Mouse (Mus musculus) erythroid progenitor cell, adult 5-6 weeks (primary cell): Measurements from ENCODE around the gene Vnn3. TPM values are rescaled to one million over a fixed set of nuclear protein-coding genes. Genes with fewer than 3 reads are reported as not detected.

Experiments
- ATAC-seq: replicated peaks from 2 replicates; pipeline ENCODE4 v1.8.0; 2016; ENCODE audit warnings: moderate number of reproducible peaks, mild to moderate bottlenecking, moderate TSS enrichment, inconsistent platforms; ENCODE audit not compliant: poor library complexity, low FRiP score, severe bottlenecking
- total RNA-seq, 2 experiments: library from RNA; stranded (forward) in 1 of 2; stranded (reverse) in 1 of 2; fragments of 150-400 nt in 1 of 2; fragments of 186-747, 209-891 nt in 1 of 2; gene quantifications; 2 replicates each; pipeline versions ENCODE4 v1.2.3 to v1.2.4; 2015 to 2017; ENCODE audit warnings: low replicate concordance in 2 of 2

Vnn3 gene
- total RNA-seq (2015; ENCODE audit: low replicate concordance) (5.4 TPM in 1 of 2 replicates, not detected in the other), total RNA-seq (2017; ENCODE audit: low replicate concordance) (not detected in 2 replicates)

- no peak for ATAC-seq
Measured at GRCm38 (mm10) chr10:23851228-23851912, at the start of gene Vnn3. Gene Vnn3 (plus strand): TSS chr10:23851462.

GRCm38 (mm10) chr10:23802911-23803310 is 48.4 kb upstream of the Vnn3 start:
- no peak for ATAC-seq

- no peak for ATAC-seq
Measured at GRCm38 (mm10) chr10:23804665-23805064, 46.6 kb upstream of the Vnn3 start.

- no peak for ATAC-seq
Measured at GRCm38 (mm10) chr10:23806201-23806600, 45.1 kb upstream of the Vnn3 start.

DNA sequence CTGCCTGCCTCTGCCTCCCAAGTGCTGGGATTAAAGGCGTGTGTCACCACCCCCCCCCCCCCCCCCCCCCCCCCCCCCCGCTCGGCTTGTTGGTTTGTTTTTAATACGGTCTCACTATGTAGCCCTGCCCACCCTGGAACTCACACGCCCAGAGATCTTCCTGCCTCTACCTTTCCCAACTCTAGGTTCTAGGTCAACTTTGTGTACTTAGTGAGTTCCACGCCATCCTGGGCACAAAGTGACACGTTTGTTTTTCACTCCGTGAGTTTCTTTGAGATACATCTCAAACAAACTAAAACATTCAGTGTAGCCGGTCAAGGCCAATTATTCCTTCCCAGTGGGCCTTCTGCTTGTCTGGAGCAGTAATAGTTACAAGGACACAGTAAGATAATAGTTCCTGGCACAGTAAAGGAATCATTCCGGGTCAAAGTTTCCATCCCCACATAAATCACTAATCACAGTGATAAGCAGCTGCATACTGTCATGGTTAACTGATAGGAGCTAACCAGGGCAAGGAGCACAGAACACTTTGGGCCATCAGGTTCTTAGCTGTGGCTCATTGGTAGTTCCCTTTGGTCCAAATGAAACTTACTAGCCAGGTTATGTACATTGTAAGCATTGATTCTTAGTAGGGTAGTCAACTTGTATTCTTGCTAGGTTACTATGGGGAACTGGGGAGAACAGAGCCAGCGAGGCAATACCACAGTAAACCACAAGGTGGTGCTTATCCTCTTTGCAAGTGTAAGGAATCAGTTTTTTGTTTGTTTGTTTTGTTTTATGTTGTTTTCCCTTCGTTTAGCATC is 39.4 kb upstream of the Vnn3 start:
- 0 out of 2 replicates have a peak, but pooled peaks have one; percentile 52 for ATAC-seq

GRCm38 (mm10) chr10:23812438-23812759 is 38.9 kb upstream of the Vnn3 start:
- ATAC-seq: no peak

DNA sequence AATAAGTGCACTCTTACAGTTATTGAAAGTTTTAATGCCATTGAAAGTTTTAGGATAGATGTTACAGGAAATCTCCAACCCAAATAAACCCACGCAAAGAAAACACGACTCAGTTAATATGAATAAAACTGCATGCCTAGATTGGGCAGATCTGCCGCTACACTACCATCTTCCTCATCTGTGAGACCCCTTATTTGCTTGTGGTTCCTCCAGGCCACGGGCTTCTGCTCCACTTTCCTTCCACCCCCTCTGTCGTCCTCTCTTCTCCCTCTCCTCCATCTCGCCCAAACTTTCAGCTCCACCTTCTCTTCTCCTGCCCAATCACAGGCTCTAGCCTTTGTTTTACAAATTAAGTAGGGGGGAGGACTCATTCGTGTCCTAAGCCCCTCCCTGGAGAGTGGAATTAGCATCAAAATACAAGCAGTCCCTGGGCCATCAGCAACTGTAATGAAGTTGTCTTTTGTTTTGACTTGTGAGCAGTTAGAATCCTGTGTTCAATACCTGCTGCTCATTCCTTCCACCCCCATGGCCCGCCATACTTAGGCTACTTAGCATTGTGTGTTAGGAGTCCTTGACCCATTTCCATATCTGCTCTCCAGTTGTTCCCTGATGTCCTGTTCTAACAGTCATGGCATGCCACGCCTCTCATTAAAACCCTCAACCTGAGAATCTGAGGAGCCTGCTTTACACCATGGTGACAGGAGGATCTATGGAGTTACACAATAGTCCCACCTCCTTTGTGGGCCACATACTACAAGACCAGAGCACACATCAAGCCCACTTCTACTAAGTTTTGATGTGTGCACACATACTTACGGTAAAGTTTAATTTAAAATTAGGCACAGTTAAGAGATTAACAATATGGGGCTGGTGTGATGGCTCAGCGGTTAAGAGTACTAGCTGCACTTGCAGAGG is 38.2 kb upstream of the Vnn3 start:
- ATAC-seq: no peak

DNA sequence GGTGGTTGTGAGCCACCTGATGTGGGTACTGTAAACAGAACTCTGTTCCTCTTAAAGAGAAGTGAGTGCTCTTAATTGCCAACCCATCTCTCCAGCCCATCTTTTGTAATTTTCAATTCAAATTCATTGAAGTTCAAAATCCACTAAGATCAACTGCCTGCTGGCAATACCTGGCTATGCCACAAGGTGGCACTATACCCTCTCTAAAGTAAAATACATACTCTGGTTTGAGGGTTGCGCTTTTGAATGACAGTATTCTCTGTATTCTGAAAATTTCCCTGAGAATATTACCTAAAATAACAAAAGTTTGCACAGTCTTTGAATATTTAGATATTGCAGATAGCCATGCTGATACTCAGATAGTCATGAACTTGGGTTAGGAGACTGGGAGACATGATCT is 36.1 kb upstream of the Vnn3 start:
- ATAC-seq: peak; percentile 54; the same call in 1 of the 2 replicates

GRCm38 (mm10) chr10:23816241-23816640 is 35.0 kb upstream of the Vnn3 start:
- ATAC-seq: no peak

- no peak for ATAC-seq
Measured at GRCm38 (mm10) chr10:23826516-23826915, 24.7 kb upstream of the Vnn3 start.

GRCm38 (mm10) chr10:23836003-23836964 is 15.0 kb upstream of the Vnn3 start:
- no peak for ATAC-seq

GRCm38 (mm10) chr10:23837115-23837514 is 14.1 kb upstream of the Vnn3 start:
- no peak for ATAC-seq

- no peak for ATAC-seq
Measured at GRCm38 (mm10) chr10:23838910-23839309, 12.4 kb upstream of the Vnn3 start.

DNA sequence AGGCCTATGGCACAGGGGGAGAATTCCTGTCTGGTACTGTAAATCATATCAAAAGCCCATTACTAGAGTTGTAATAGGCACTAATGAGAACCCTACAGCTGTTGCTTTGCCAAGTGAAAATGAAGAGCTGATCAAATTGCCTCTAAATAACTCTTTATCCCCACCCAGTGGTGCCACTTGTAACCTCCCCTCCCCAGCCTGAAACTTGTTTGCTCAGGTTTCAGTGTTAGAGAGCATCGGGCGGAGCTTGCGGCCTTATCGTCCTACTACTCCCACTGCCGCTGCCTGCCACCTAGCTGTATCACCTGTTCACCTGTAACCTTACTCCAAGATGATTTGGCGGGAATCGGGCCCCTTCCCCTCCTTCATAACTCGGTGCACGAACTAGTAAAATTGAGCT is 11.9 kb upstream of the Vnn3 start:
- ATAC-seq: no peak

- no peak for ATAC-seq
Measured at GRCm38 (mm10) chr10:23840496-23840895, 10.8 kb upstream of the Vnn3 start.

- no peak for ATAC-seq
Measured at GRCm38 (mm10) chr10:23852096-23852495, 834 bp downstream of the Vnn3 start.

DNA sequence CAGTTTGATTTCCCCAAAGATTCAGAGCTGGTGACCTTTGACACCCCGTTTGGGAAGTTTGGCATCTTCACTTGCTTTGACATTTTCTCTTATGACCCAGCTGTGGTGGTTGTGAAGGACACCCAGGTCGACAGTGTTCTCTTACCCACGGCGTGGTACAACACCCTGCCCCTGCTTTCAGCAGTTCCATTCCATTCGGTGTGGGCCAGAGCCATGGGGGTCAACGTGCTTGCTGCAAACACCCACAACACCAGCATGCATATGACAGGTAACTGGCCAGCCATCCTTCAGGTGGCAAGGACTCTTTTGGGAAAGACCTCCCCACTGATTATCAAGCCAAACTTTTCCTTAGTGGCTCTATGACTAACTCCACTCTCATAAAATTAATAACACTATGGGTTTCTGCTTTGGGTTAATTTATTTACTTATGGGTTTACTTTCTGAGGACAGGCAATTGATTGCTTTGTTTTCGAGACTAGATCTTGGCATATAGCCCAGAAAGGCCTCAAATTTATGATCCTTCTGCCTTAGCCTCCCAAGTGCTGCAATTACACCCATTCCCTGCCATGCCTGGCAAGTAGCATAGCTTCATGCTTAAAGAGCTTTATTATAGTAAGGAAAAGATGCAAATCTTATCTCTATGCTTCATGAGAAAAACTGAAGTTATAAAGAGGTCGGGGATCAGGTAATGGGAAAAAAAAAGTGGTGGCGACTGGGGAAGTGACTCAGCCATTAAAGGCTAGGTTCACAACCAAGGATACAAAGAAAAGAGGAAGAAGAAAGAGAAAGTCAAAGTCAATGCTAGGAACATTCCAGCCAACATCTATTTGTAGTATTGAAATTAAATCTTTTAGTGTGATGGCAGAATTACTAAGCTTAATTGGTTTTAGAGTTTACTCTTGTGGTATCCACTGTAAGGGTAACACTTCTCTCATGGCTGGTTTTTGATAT is 13.4 kb downstream of the Vnn3 start:
- ATAC-seq: no peak

DNA sequence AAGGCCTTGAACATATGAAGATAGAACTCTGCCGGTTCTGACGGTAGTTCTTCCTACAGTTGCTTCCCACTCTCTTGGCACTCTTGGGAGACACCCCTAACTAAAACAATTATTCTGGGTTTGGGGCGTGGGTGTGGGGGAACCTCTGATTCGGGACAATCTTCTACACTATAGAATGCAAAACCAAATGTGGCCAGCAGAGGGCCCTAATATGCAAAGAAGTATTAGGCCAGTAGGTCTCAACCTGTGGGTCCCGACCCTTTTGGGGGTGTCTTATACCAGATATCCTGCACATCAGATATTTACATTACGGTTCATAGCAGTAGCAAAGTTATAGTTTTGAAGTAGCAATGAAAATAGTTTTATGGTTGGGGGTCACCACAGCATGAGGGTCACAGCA is 29.4 kb downstream of the Vnn3 start:
- ATAC-seq: no peak
